Mouse (Mus musculus) stomach, postnatal 0 days (tissue): ENCODE measurements around the gene Kcnc2. TPM values are rescaled to one million over a fixed set of nuclear protein-coding genes. Genes with fewer than 3 reads are reported as not detected.

Experiments
- ATAC-seq: fragments of 200-750 bp; cut with Nextera tagmentation; 2 replicates; pipeline ENCODE4 v1.8.0; 2017; ENCODE audit not compliant: low FRiP score, low TSS enrichment
- DNase-seq: peaks from one replicate; pipeline ENCODE4 v3.0.0-alpha.2; 2016; ENCODE audit warnings: low spot score
- H3K27ac ChIP-seq: fragments of 300-500 bp; sonication (generic); replicated peaks from 2 replicates; pipeline ENCODE4 v1.5.1; 2014; ENCODE audit warnings: mild to moderate bottlenecking, control low read depth
- H3K27me3 ChIP-seq: fragments of 300-500 bp; sonication (generic); 2 replicates; pipeline ENCODE4 v1.6.1; 2014; ENCODE audit warnings: low read length; ENCODE audit not compliant: control insufficient read depth, insufficient read depth
- H3K36me3 ChIP-seq: fragments of 300-500 bp; sonication (generic); 2 replicates; pipeline ENCODE4 v1.6.1; 2014; ENCODE audit warnings: low read length, mixed read lengths; ENCODE audit not compliant: control insufficient read depth, insufficient read depth
- H3K4me1 ChIP-seq: fragments of 300-500 bp; sonication (generic); replicated peaks from 2 replicates; pipeline ENCODE4 v1.6.1; 2014; ENCODE audit warnings: antibody characterized with exemption; ENCODE audit not compliant: control insufficient read depth, insufficient read depth
- H3K4me2 ChIP-seq: fragments of 300-500 bp; sonication (generic); replicated peaks from 2 replicates; pipeline ENCODE4 v1.6.1; 2014; ENCODE audit warnings: low read depth, mild to moderate bottlenecking, control low read depth, moderate library complexity
- H3K4me3 ChIP-seq: fragments of 300-500 bp; sonication (generic); 2 replicates; pipeline ENCODE4 v1.5.1; 2014; ENCODE audit warnings: low read depth, low read length, control low read depth
- H3K9ac ChIP-seq: fragments of 300-500 bp; sonication (generic); 2 replicates; pipeline ENCODE4 v1.6.1; 2014; ENCODE audit warnings: mild to moderate bottlenecking, low read length, control low read depth, mixed read lengths
- H3K9me3 ChIP-seq: fragments of 300-500 bp; sonication (generic); 2 replicates; pipeline ENCODE4 v1.6.1; 2016; ENCODE audit warnings: low read length; ENCODE audit not compliant: control insufficient read depth
- CTCF ChIP-seq: IDR thresholded peaks from 2 replicates; pipeline ENCODE4 v1.5.1; 2016; ENCODE audit warnings: antibody characterized with exemption, low read depth, mild to moderate bottlenecking, moderate library complexity
- EP300 ChIP-seq: optimal IDR thresholded peaks from 2 replicates; pipeline ENCODE3; 2016; ENCODE audit warnings: antibody characterized with exemption
- WGBS: fragments of 180-500 bp; shearing (Covaris S2); extraction: QIAGEN DNeasy Blood & Tissue Kit; methylation state at CpG from one replicate; pipeline ENCODE4 v1.1.7; 2014; 5-methylcytosine and 5-hydroxymethylcytosine counted together
- polyA plus RNA-seq: library from polyadenylated mRNA; unstranded; fragments of >200 nt; fragmentation: Nextera tagmentation; extraction: Ambion mirVana; gene quantifications from 2 replicates; pipeline ENCODE4 v1.2.1, GENCODE M21; 2015

Kcnc2 gene
- polyA plus RNA-seq, 1 experiment from 2014 or later = 0.22 TPM

DNA sequence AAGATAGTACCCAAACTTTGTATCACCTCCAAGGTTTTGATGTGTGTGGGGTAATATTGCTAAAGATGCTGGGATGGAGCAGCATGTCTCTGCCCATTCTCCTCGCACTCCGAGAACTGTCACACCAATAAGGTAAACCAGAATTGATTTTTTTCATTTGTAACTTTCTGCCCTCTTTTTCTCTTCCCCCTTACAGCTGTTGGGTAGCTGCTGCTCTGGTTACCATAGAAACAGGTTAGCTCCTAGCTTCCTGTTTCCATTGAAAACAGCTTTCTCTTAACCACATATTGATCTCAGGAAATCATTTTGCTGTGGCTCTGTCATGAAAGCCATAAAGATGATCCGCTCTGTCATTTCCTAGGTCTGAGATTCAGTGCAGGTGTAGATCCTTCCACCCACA lies 7.1 kb downstream of the Kcnc2 start:
- no peak for ATAC-seq
- no peaks in the 10 kb centered on the region for H3K36me3 ChIP-seq
- H3K4me3 ChIP-seq = no peak overlapping the region
- H3K9ac ChIP-seq = no peak overlapping the region
- no peaks in the 10 kb centered on the region for H3K9me3 ChIP-seq
- H3K4me1 ChIP-seq = no peaks in the 10 kb centered on the region
- no peak overlapping the region for H3K4me2 ChIP-seq
- WGBS = 61% methylated on average over 3 of the region's 3 CpGs
- DNase-seq = no peak
- H3K27me3 ChIP-seq = no peaks in the 10 kb centered on the region
- H3K27ac ChIP-seq = no peak overlapping the region
- no peak for TF ChIP-seq EP300
- no peak for TF ChIP-seq CTCF

DNA sequence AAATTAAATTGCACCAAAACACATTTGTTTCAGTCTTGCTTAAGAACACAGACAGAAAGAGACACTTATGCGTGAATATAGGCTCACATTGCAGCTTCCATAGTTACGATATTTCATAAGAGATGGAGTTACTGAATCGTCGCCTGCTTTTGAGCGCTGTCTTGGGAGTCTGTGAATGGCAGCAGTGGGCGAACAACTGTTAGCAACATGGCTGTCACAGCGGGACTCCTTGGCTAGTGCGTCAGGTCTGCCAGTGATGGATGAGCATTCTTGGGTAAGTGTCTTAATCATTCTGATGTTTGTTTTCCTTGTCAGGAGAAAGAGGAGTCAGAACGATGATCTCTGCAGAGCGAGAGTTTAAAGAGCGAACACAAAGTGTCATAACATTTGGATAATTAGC lies 44.2 kb downstream of the Kcnc2 start:
- H3K4me2 ChIP-seq = no peak overlapping the region

DNA sequence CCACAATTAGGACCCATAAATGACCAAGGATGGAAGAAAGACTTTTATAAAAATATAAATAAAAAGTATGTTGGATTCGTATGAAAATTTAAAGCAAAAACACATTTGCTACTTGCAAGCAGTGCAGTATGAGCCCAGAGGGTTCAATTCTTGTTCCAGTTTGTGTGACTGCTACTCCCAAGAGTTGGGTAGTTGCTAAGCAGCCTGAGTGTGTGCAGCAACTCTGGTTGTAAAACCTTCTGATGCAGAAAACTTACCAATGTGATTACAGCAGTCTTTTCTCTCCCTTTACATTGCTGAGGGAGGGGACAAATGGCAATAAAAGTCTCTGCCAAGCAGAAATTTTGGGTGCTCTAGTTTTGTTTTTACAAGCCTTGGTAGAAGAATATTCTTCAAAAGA lies 46.9 kb downstream of the Kcnc2 start:
- ATAC-seq = no peak
- no peaks in the 10 kb centered on the region for H3K9me3 ChIP-seq
- 87% methylated on average over 1 of the region's 1 CpGs for WGBS

More for the DNA sequence above, 44.2 kb downstream of the Kcnc2 start:
- no peak for TF ChIP-seq CTCF
- no peak for TF ChIP-seq EP300
- WGBS = 24% methylated on average over 11 of the region's 11 CpGs
- Histone ChIP-seq H3K9ac (no peak overlapping the region), H3K4me3 (no peak overlapping the region), H3K4me1 (no peaks in the 10 kb centered on the region), H3K36me3 (no peaks in the 10 kb centered on the region), H3K27me3 (no peaks in the 10 kb centered on the region), H3K9me3 (no peaks in the 10 kb centered on the region), H3K27ac (no peak overlapping the region)
- DNase-seq (no peak), ATAC-seq (no peak)

DNA sequence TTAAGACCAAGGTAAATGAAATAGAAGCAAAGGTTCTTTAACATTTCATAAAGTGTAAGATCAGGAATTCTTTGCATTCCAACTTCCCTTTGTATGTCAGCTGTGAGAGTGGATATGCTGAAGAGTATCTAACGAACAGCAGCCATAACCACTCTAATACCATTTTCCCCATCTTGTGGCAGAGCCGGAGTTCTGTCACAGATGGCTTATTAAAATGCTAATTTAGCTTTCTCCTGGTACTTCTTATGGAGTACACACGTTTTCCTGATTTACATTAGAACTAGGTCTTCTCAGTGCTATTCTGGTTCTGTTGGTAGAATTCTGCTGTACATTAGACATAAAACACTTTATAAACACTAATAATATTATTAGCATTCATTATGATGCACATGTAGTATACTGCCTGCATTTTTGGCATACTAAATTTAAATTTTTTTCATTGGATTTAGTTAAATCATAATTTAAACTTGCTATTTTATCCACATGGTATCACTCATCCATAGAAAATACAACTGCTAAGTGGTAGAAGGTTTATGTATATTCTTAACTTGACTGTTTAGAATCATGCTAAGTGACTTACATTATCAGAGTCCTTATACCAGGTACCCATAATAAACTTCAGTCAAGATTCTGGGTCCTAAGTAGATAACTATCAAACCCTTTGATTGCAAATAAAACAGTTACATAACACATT lies 86.9 kb downstream of the Kcnc2 start:
- no peaks in the 10 kb centered on the region for H3K27me3 ChIP-seq
- H3K27ac ChIP-seq = no peak overlapping the region
- H3K36me3 ChIP-seq = no peaks in the 10 kb centered on the region
- no peaks in the 10 kb centered on the region for H3K4me1 ChIP-seq
- 72% methylated on average over 3 of the region's 3 CpGs for WGBS
- H3K4me3 ChIP-seq = no peak overlapping the region
- no peak for DNase-seq
- ATAC-seq = no peak
- TF ChIP-seq CTCF = no peak
- TF ChIP-seq EP300 = no peak
- H3K4me2 ChIP-seq = no peak overlapping the region
- no peak overlapping the region for H3K9ac ChIP-seq
- H3K9me3 ChIP-seq = no peaks in the 10 kb centered on the region

More for the DNA sequence above, 46.9 kb downstream of the Kcnc2 start:
- no peak for DNase-seq
- Histone ChIP-seq H3K27me3 (no peaks in the 10 kb centered on the region), H3K9ac (no peak overlapping the region), H3K4me2 (no peak overlapping the region), H3K27ac (no peak overlapping the region), H3K4me1 (no peaks in the 10 kb centered on the region), H3K4me3 (no peak overlapping the region), H3K36me3 (no peaks in the 10 kb centered on the region)
- TF ChIP-seq EP300 = no peak
- no peak for TF ChIP-seq CTCF

DNA sequence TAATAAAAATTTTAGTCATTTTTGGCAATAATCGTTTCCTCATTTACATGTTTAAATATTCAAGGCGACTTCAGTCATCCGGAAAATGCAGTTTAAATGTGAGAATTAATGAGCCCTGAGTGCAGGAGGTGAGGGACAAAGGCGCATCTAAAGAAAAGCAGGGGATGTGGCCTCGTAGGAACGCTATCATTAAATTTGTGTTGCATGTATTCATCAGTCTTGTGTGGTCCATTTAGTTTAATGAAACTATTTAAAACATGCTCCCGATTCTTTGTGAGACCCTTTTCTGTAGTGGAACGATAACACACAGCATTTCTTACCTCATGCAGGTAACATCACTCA lies 87.4 kb downstream of the Kcnc2 start:
- Histone ChIP-seq H3K27ac (no peak overlapping the region), H3K27me3 (no peaks in the 10 kb centered on the region), H3K4me3 (no peak overlapping the region), H3K36me3 (no peaks in the 10 kb centered on the region), H3K9ac (no peak overlapping the region), H3K4me1 (no peaks in the 10 kb centered on the region), H3K4me2 (no peak overlapping the region), H3K9me3 (no peaks in the 10 kb centered on the region)
- ATAC-seq = no peak
- 81% methylated on average over 8 of the region's 8 CpGs for whole genome bisulfite sequencing
- TF ChIP-seq EP300 = no peak
- TF ChIP-seq CTCF = no peak
- DNase-seq = no peak

DNA sequence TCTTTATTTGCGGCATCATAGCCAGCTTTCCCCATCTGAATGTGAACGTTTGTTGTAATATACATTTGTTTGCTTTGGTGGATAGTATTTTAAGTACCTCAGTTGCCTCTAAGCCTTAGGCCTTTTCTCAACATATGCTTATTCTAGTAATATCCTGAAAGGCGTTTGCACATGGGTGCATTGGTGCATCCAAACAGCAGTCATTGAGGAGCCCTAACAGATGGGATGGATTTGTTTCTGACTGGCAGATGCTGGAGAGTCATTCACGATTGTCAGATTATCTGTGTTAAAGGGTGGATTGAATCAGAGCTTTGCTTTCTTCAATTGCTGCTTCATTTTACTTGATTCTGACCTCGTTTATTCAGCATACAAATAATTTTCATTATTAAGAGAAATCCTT lies 89.8 kb downstream of the Kcnc2 start:
- WGBS = 71% methylated on average over 5 of the region's 5 CpGs
- no peaks in the 10 kb centered on the region for H3K27me3 ChIP-seq
- no peak overlapping the region for H3K27ac ChIP-seq
- no peaks in the 10 kb centered on the region for H3K4me1 ChIP-seq
- ATAC-seq = no peak
- H3K9me3 ChIP-seq = no peaks in the 10 kb centered on the region
- H3K9ac ChIP-seq = no peak overlapping the region
- no peak overlapping the region for H3K4me3 ChIP-seq
- no peak overlapping the region for H3K4me2 ChIP-seq
- no peaks in the 10 kb centered on the region for H3K36me3 ChIP-seq
- TF ChIP-seq CTCF (no peak), EP300 (no peak)
- DNase-seq = no peak
